ENCODE assay signal across 10 mouse cellular contexts in genomic region chr6:5408451-5409177, GRCm38 (mm10). TPM values are rescaled to one million over a fixed set of nuclear protein-coding genes. Genes with fewer than 3 reads are reported as not detected.
DNase-seq lines count a peak whose midpoint lies in the region; ATAC-seq lines count a peak whose summit lies in the region.
"Had no signal": no experiment of that assay in that cellular context is flagged by ENCODE, and none has a peak within 500 bp of the region (broad histone marks: within the 10 kb centered on the region; RNA-seq: fewer than 3 reads in every experiment).

No protein-coding gene starts in this region.

- H3K27ac ChIP-seq in kidney, embryonic 14.5 days (ENCODE audit: low read depth, low read length), result no peak overlapping the region
- no peak overlapping the region for H3K27ac ChIP-seq in intestine, embryonic 16.5 days (ENCODE audit: low read length)
- H3K27ac ChIP-seq in neural tube, embryonic 12.5 days, result no peak overlapping the region
- no peak overlapping the region for H3K27ac ChIP-seq in heart, embryonic 10.5 days

- no peaks in the 10 kb centered on the region for H3K27me3 ChIP-seq in kidney, embryonic 14.5 days (ENCODE audit: control insufficient read depth, insufficient read depth, low read length)
- no peaks in the 10 kb centered on the region for H3K27me3 ChIP-seq in intestine, embryonic 16.5 days (replicated peaks; ENCODE audit: control insufficient read depth, insufficient read depth, low read length)
- H3K27me3 ChIP-seq in neural tube, embryonic 12.5 days (replicated peaks), result no peaks in the 10 kb centered on the region
- no peaks in the 10 kb centered on the region for H3K27me3 ChIP-seq in heart, embryonic 10.5 days (ENCODE audit: insufficient read depth, poor library complexity, severe bottlenecking)
- H3K27me3 ChIP-seq: CH12.LX had no signal

- H3K36me3 ChIP-seq in kidney, embryonic 14.5 days (ENCODE audit: control insufficient read depth, insufficient read depth, low read length), result no peaks in the 10 kb centered on the region
- H3K36me3 ChIP-seq in intestine, embryonic 16.5 days (ENCODE audit: control insufficient read depth, insufficient read depth, low read length), result no peaks in the 10 kb centered on the region
- no peaks in the 10 kb centered on the region for H3K36me3 ChIP-seq in neural tube, embryonic 12.5 days
- no peaks in the 10 kb centered on the region for H3K36me3 ChIP-seq in heart, embryonic 10.5 days

- WGBS in kidney, embryonic 14.5 days, result 66% methylated on average over 8 of the region's 8 CpGs
- 50% methylated on average over 8 of the region's 8 CpGs for WGBS in intestine, embryonic 16.5 days
- 34% methylated on average over 8 of the region's 8 CpGs for WGBS in neural tube, embryonic 12.5 days
- 60% methylated on average over 8 of the region's 8 CpGs for WGBS in heart, embryonic 10.5 days

- no peak overlapping the region for H3K4me2 ChIP-seq in kidney, embryonic 14.5 days (replicated peaks; ENCODE audit: low read depth, low read length)
- H3K4me2 ChIP-seq in intestine, embryonic 16.5 days (ENCODE audit: low read depth, low read length), result no peak overlapping the region
- no peak overlapping the region for H3K4me2 ChIP-seq in neural tube, embryonic 12.5 days (replicated peaks)

- H3K9ac ChIP-seq in kidney, embryonic 14.5 days (ENCODE audit: low read depth, low read length), result no peak overlapping the region
- no peak overlapping the region for H3K9ac ChIP-seq in intestine, embryonic 16.5 days (ENCODE audit: low read depth, low read length)
- no peak overlapping the region for H3K9ac ChIP-seq in neural tube, embryonic 12.5 days

- no peak for DNase-seq in kidney, adult 8-10 months
- DNase-seq in embryo, embryonic 11 days, result peak; percentile 82
- no peak for DNase-seq in heart, embryonic 10.5 days (ENCODE audit: low spot score)
- DNase-seq in gastrocnemius, postnatal 10 days, result no peak
- DNase-seq in urinary bladder, postnatal 14 days (ENCODE audit: low spot score), result no peak

- H3K4me3 ChIP-seq in kidney, embryonic 14.5 days (ENCODE audit: low read length), result no peak overlapping the region
- H3K4me3 ChIP-seq in intestine, embryonic 16.5 days (ENCODE audit: low read length), result no peak overlapping the region
- H3K4me3 ChIP-seq in neural tube, embryonic 12.5 days, result no peak overlapping the region
- H3K4me3 ChIP-seq in heart, embryonic 10.5 days, result no peak overlapping the region
- H3K4me3 ChIP-seq: myocyte had no signal

- ATAC-seq in kidney, embryonic 14.5 days (ENCODE audit: low FRiP score, low TSS enrichment), result peak; percentile 83; the same call in 1 of the 2 replicates
- ATAC-seq in intestine, embryonic 16.5 days, result peak; percentile 58; the same call in 1 of the 2 replicates
- ATAC-seq in neural tube, embryonic 12.5 days (ENCODE audit: low FRiP score, low read depth), result peak; percentile 93

- H3K9me3 ChIP-seq in kidney, embryonic 14.5 days (ENCODE audit: control insufficient read depth, low read length), result no peaks in the 10 kb centered on the region
- no peaks in the 10 kb centered on the region for H3K9me3 ChIP-seq in intestine, embryonic 16.5 days (ENCODE audit: control insufficient read depth, low read length)
- no peaks in the 10 kb centered on the region for H3K9me3 ChIP-seq in neural tube, embryonic 12.5 days
- no peaks in the 10 kb centered on the region for H3K9me3 ChIP-seq in heart, embryonic 10.5 days

- H3K4me1 ChIP-seq in kidney, embryonic 14.5 days (ENCODE audit: control insufficient read depth, insufficient read depth, low read length), result no peaks in the 10 kb centered on the region
- 0 out of 2 replicates have a peak, but pooled peaks cover 4% of the 10 kb centered on the region for H3K4me1 ChIP-seq in intestine, embryonic 16.5 days (ENCODE audit: control insufficient read depth, insufficient read depth, low read length)
- peaks cover 21% of the 10 kb centered on the region for H3K4me1 ChIP-seq in neural tube, embryonic 12.5 days
- H3K4me1 ChIP-seq in heart, embryonic 10.5 days, result peaks cover 15% of the 10 kb centered on the region

RNA-seq across cellular contexts. Expression of gene Asb4, which starts 25.4 kb away (rescaled TPM):
- polyA plus RNA-seq in kidney, embryonic 14.5 days (2014; fragmentation: Nextera tagmentation; extraction: Ambion mirVana), result 32.3 and 40.6 TPM in 2 replicates
- polyA plus RNA-seq in intestine, embryonic 16.5 days (2015; fragmentation: Nextera tagmentation; extraction: Ambion mirVana), result 11.5 and 14.0 TPM in 2 replicates
- polyA plus RNA-seq in neural tube, embryonic 12.5 days (2016; fragmentation: Nextera tagmentation; extraction: Ambion mirVana), result 21.2 and 22.7 TPM in 2 replicates
- polyA plus RNA-seq in heart, embryonic 10.5 days (2016; fragmentation: Nextera tagmentation; extraction: Ambion mirVana), result 60.7 and 132 TPM in 2 replicates
- 10 to 100 TPM; 10.6 to 12.6 TPM for total RNA-seq in gastrocnemius, postnatal 10 days (2021)
